Mouse (Mus musculus): Measurements from ENCODE around the gene Gba. TPM values are rescaled to one million over a fixed set of nuclear protein-coding genes. Genes with fewer than 3 reads are reported as not detected.
"Not testable (repeated sequence)": the region's sequence is repeated elsewhere in the genome, so short reads cannot be mapped to it uniquely, and the experiment has no call there.

Gba gene
- total RNA-seq (2014; fragmentation: Nextera tagmentation) (39.7 and 74.2 TPM in 2 replicates), total RNA-seq (2017) (49.3 and 50.5 TPM in 2 replicates)

DNA sequence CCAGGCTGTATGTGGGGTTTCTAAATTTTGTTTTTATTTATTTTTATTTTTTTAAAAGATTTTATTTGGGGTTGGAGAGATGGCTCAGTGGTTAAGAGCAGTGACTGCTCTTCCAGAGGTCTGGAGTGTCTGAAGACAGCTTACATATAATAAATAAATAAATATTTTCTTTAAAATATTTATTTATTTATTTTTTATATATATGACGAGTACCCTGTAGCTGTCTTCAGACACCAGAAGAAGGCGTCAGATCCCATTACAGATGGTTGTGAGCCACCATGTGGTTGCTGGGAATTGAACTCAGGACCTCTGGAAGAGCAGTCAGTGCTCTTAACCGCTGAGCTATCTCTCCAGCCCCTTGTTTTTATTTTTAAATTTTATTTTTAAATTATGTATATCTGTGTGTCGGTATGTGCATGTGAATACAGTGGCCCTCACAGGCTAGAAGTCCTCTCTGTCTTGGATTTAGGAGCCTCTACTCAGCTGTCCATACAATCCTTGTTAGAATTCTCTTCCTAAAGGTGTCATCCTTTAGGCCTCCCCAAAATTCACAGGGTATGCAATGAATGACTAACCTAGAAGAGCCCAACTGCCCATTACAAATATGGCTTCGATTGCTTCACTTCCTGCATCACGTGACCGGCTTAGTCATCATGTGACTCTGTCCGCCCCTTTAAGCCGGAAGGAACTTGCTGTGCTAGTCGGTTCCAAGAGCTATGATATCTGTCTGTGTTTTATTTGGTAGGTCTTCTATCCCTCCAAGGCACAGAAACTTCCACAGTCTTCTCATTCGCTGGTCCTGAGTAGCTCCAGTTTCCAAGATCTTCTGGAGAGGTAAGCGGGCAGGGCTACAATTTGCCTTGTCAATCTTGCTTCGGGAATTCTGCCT, at the start of gene Gba:
TSS of gene Gba (plus strand) at position 676 of the 889 bp plus-strand sequence.
- ATAC-seq (replicated peaks; ENCODE audit: poor library complexity, severe bottlenecking) = peak; percentile 77

DNA sequence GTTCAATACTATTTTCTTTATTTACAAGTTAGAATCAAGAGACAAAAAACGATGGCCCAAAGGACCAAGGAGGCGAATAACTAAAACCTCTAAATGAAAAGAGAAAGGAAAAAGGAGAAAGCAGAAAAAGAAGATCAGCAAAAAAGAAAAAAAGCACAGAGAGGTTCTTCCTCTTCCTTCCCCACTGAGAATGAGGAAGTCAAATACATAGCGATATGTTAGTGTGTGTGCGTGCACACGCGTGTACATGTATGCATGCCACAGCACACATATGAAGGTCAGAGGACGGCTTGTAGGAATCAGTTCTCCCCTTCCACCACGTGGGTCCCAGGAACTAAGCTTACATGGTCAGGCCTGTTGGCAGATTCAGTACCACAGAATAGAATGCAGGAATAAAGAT, 45.8 kb upstream of the Gba start:
- ATAC-seq (replicated peaks; ENCODE audit: poor library complexity, severe bottlenecking) = peak; percentile 49

DNA sequence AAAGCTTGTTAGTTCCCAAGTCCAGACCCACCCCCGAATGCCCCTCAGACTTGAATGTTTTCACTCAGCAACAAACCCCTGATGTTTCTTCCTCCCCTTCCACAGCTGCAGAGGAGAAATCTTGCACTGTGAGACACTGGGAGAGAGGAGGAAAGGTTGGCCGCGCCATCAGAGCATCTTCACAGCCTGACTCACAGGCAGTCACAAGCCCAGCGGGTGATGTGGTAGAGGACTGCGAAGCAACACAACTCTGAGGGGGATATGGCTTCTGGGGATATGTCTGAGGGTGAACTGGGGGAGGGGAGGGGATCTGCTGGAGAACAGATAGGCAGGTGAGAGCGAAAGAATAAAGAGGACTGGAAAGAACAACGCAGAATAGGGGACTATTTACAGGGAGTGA, 44.1 kb upstream of the Gba start:
- no peak for ATAC-seq (replicated peaks; ENCODE audit: poor library complexity, severe bottlenecking)

DNA sequence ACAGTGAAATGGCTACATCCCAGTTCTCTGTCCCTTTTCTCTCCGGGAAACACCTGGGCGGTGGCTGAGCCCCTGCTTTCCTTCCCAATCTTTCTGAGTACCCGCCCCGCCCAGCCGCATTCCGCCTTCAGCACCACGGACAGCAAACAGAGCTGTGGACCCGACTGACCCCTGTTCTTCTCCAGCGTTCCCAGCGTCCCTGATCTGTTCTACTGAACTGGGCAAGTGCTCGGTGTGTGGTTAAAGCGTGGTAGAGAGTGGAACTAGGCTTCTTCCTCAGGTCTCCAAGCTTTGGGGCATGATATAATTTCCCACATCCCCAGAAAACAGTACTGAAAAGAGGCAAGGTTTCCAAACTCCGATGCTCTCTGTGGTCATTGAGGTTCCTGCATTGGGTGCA, 43.5 kb upstream of the Gba start:
- peak; percentile 75 for ATAC-seq (replicated peaks; ENCODE audit: poor library complexity, severe bottlenecking)

DNA sequence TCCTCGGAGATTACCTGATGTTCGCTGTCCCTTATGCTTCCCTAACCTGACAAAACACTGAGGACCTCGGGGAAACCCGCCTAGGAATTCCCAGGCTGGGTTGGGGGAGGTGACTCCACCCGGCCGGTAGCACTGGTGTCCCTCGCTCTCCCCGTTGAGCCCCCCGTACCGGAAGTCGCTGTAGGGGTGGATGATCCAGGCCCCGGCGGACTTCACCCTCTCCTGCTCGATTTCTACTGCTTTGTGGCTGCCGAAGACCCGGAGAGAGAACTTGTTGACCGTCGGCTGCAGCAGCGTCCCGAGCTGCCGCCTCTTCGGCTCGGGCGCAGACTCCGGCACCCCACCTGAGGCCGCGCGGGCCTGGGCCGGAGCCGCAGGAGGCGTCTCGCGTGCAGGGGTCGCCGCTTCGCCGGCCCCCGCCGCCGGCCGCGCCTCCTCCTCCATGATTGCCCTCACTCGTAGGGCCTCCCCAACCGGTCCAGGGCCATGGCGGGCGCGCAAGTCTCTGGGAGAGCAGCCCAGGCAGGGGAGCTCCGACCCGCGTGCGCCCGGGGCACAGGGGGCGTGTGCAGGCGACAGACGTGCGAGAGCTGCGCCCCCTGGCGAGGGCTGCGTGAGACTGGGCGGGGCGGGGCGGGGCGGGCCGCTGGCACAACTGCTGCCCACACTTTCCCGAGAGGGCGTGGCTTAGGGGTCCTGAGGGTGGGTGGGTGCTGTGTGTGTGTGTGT, 42.9 kb upstream of the Gba start, which contains the start of gene Hcn3:
TSS of gene Hcn3 (minus strand) at position 581 of the 729 bp plus-strand sequence.
- ATAC-seq (replicated peaks; ENCODE audit: poor library complexity, severe bottlenecking) = peak; percentile 60

DNA sequence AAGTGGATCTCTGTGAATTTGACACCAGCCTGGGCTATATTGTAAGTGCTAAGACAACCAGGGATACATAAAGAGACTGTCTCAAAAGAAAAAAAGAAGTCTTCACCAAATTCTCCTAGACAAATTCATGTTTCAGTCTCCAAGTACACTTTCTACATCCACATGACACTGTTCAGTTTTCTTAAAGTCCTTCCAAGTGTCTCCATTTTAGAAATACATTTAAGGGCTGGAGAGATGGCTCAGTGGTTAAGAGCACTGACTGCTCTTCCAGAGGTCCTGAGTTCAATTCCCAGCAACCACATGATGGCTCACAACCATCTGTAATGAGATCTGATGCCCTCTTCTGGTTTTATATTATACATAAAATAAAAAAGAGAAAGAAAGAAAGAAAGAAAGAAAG, 41.5 kb upstream of the Gba start:
- not testable (repeated sequence) for ATAC-seq (replicated peaks; ENCODE audit: poor library complexity, severe bottlenecking)

DNA sequence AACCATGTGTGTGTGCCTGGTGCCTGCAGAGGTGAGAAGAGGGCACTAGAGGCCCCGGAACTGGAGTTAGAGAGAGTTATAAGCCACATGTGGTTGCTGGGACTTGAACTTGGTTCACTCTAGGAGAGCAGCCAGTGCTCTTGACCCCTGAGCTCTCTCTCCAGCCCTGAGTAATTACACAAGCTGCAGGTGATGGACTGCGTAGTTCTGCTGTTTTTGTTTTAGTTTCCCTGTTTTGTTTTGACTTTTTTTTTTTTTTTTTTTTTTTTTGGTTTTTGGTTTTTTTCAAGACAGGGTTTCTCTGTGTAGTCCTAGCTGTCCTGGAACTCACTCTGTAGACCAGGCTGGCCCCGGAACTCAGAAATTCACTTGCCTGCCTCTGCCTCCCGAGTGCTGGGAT, 40.9 kb upstream of the Gba start:
- ATAC-seq (replicated peaks; ENCODE audit: poor library complexity, severe bottlenecking) = no peak

DNA sequence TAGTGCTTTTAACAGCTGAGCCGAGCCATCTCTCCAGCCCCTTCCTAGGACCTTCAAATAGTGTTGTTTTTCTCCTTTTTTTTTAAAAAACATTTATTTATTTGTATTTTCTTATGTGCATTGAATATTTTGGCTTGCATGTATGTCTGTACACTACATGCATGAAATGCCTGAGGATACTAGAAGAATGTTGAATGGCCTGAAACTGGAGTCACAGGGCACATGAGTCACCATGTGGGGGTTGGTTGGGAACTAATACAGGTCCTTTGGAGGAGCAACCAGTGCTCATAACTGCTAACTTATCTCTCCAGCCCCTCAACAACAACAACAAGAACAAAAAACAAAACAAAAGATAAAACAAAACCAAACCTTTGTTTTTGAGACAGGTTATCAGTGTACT, 39.6 kb upstream of the Gba start:
- no peak for ATAC-seq (replicated peaks; ENCODE audit: poor library complexity, severe bottlenecking)

DNA sequence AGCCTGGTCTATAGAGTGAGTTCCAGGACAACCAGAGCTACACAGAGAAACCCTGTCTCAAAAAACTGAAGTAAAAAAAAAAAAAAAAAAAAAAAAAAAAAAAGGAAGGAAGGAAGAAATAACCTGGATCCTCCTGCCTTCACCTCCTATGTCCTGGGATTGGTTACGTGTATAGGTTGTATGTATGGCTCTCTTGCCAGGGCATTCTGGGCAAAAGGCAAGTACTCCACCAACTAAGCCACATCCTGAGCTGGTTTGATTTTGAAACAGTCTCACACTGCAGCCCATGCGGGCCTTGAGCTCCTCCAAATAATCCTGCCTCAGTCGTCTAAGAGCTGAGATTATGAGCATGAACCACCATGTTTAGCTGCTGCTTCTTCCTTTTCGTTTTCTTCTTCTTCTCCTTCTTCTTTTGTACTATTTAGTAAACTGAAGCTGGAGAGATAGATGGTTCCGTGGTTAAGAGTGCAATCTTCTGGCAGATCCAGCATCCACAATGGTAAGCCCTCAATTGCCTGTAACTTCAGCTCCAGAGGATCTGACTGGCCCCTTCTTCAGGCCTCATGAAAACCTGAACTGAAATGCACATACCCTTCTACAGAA, 39.0 kb upstream of the Gba start:
- ATAC-seq (replicated peaks; ENCODE audit: poor library complexity, severe bottlenecking) = no peak

DNA sequence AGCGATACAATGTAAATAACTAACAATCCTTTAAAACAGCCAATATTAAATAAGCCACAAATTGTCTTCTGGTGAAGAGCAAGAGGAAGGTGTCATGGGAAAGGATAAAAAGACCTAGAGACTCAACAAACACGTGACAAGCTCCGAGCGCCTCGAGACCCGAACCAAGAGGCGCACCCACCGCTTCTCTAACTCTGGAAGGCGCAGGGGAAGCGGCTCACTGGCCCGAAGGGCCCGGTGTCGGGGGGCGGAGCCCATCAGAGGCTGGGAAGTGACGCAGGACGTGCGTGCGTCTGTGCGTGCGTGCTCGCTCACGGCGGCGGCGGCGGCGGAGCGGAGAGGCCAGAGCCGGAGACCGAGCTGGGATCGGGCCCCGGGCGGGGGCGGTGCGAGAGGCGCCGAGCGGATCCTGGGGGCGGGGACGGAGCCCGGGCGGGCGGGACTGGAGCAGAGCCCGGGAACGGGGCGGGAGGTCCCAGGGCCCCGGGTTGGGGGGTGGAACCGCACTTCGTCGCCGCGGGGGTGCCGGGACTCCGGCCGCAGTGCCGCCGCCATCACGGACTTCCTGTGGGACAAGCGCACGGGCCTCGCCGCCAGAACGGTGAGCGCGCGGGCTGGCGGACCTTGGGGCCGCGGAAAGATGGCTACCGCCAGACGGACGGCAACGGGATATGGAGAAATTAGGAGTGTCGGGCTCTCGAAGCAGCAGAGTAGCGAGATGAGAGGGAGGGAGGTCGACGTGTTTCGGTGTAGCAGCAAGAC, 38.0 kb upstream of the Gba start, which contains the start of gene Clk2:
TSS of gene Clk2 (plus strand) at position 290 of the 762 bp plus-strand sequence.
- ATAC-seq (replicated peaks; ENCODE audit: poor library complexity, severe bottlenecking) = peak; percentile 94

DNA sequence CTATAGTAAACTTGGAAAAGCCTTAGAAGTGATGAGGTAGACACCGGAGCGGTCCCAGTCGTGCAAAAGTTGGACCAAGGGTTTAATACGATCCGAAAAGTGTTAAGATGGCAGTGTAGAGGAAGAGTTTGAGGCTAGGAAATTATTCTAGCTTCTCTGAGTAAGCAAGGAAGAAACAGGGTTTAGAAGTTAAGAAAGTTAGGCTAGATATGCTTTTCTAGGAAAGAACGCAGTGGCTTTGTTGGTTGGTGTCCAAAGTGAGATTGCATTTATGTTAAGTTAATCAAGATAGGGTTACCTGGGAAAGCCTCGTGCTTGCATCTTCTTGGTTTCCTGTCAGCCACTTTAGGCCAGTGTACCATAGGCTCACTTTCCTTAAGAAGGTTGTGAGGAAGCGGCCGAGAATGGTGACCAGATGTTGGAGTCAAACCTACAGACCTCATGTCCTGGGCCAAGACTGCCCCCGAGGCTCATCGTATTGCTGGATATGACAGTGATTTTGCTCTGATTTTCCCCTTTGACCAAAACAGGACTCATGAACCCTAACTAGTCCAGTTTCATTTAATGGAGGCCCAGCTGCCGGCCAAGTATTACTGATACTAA, 37.4 kb upstream of the Gba start:
- ATAC-seq (replicated peaks; ENCODE audit: poor library complexity, severe bottlenecking) = no peak

DNA sequence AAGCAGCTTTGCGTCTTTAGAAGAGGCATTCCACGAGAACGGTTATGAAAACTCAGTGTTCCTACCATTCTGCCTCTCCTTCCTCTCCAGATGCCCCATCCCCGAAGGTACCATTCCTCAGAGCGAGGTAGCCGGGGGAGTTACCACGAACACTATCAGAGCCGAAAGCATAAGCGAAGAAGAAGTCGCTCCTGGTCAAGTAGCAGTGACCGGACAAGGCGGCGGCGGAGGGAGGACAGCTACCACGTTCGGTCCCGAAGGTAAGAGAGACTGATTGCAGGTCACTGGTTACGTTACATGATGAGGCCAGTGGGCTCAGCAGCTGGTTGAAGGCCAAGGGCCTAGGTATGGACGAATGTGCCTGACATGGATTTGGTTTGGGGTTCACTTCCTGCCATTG, 35.8 kb upstream of the Gba start:
- ATAC-seq (replicated peaks; ENCODE audit: poor library complexity, severe bottlenecking) = no peak

DNA sequence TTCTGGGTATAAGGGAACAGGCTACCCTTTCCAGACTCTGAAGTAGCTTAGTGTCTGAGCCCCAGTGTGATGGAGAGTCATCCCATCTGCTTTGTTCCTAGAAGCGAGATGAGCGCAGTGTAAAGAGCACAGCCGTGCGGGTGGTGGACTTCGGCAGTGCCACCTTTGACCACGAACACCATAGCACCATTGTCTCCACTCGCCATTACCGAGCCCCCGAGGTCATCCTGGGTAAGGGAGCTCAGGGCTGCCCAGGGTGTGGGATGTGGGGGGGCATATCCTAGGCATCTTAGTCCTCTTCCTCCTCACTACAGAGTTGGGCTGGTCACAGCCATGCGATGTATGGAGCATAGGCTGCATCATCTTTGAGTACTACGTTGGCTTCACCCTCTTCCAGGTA, 27.9 kb upstream of the Gba start:
- ATAC-seq (replicated peaks; ENCODE audit: poor library complexity, severe bottlenecking) = no peak

DNA sequence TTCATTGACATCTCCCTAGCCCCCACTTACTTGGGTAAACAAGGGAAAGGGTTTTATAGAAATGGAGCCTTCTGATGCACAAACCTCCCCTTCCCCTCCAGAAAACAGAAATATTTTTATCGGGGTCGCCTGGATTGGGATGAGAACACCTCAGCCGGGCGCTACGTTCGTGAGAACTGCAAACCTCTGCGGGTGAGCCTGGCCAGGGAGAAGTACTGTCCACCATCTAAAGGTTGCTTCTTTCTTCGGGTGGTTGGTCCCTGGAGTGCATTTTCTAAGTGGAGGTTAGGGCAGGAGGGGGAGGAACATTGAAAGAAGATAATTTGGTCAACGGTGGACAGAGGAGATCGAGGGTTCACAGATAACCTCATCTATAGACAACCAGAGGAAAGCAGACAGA, 27.2 kb upstream of the Gba start:
- no peak for ATAC-seq (replicated peaks; ENCODE audit: poor library complexity, severe bottlenecking)

DNA sequence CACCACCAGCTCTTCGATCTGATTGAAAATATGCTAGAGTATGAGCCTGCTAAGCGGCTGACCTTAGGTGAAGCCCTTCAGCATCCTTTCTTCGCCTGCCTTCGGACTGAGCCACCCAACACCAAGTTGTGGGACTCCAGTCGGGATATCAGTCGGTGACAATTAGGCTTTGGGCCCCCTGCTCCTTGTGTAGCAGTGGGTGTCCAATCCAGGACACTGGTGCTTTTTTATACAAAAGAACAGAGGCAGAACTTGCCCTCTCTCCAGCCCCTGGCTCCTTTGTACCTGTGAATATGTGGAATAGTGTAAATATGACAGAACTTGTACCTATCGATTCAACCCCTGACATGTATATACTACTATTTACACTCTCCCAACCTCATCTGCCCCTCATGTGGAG, 26.3 kb upstream of the Gba start:
- no peak for ATAC-seq (replicated peaks; ENCODE audit: poor library complexity, severe bottlenecking)

DNA sequence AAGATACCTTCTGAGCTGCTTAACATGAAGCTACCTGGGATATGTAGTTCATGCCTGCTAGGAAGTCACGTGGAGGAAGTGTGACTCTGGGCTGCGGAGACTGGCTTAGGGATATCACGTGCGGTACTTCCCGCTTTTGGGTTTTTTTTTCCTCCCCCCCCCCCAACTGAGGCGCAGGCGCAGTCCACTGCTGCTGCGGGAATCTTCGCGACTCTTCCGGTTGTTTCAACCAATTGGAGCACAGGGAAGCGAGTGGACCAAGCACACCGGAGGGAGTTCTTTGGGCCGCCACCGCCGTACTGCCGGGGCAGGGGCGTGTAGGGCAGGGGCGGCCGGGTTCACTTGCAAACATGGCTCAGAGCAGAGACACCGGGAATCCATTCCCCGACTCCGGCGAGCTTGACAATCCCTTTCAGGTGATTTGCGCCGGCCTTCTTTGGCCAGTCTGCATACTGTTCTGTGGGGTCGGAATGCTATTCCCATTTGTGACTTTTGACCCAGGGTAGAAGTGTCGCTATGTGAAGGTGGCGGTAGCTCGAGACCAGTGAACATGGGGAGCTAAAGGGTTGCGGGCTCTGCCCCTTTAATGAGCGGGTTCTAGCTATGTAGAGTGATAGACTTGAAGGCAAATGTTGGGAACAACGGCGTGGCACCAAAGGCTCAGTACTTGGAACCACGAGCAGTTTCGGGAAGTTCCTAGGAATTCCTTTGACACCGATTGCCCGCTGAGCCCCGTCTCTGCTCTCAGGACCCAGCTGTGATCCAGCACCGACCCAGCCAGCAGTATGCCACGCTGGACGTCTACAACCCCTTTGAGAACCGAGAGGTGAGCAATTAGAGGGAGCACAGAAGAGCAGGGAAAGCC, 25.3 kb upstream of the Gba start, which contains the start of gene Scamp3:
TSS of gene Scamp3 (plus strand) at position 232 of the 865 bp plus-strand sequence.
- peak; percentile 93 for ATAC-seq (replicated peaks; ENCODE audit: poor library complexity, severe bottlenecking)

DNA sequence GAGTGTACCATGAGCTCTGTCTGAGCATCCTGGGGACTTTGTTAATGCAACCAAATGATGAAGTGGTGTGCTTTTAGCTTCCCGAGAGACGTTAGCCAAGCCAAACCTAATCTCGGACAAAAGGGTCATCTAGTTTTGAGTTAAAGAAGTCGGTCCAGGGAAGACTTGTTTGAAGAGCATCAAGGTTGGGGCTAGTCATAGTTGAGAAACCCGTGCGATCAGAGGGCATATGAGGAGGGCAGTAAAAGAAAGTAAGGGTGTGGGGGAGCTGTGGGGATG, 24.7 kb upstream of the Gba start:
- no peak for ATAC-seq (replicated peaks; ENCODE audit: poor library complexity, severe bottlenecking)

DNA sequence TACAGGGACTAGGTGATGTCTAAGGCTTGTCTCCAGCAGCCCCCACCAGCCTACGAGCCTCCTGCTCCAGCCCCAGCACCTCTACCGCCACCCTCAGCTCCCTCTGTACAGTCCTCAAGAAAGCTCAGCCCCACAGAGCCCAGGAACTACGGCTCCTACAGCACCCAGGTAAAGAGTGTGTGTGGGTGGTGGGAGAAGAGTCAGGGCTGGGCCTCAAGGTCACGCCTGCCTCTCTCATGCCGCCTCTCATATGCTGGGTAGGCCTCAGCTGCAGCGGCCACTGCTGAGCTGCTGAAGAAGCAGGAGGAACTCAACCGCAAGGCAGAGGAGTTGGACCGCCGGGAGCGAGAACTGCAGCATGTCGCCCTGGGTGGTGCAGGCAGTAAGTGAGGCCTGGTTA, 23.7 kb upstream of the Gba start:
- ATAC-seq (replicated peaks; ENCODE audit: poor library complexity, severe bottlenecking) = no peak

Data from granulocyte monocyte progenitor cell, adult 5-6 weeks (primary cell).